In the genomic region with DNA sequence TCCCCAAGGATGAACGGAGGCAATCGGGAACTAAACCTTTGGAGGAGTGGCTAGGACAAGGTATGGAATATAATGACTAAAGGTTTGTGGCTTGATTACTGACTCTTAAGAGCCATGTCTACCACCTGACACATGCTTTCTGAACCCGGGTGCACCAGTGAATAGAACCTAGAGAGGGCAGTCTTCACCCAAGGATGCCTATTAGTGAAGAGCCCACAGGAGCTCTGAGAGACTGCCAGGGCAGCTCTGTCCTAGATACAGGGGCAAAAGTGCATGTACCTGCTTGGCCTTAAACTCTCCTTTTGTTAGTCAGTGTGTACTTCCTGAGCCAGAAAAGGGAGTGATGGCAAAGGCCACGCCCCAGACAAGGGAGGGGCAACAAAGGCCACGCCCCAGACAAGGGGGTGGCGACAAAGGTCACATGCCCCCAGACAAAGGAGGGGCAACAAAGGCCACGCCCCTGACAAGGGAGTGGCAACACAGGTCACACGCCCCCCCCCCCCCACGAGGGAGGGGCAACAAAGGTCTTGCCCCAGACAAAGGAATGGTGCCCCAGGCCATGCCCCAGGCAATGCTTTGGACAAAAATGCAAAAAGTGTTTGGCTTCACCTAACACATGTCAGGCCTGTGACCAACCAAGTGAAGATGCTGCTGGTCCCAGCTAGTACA, we compare ENCODE assay signal across 16 mouse cellular contexts.
DNase-seq lines count a peak whose midpoint lies in the region; ATAC-seq and TF ChIP-seq lines count a peak whose summit lies in the region.
"Had no signal": no experiment of that assay in that cellular context is flagged by ENCODE, and none has a peak within 500 bp of the region (broad histone marks: within the 10 kb centered on the region; RNA-seq: fewer than 3 reads in every experiment).

No protein-coding gene starts in this region.

- no peak overlapping the region for H3K4me3 ChIP-seq in limb, embryonic 11.5 days (ENCODE audit: low read depth, low read length)
- no peak overlapping the region for H3K4me3 ChIP-seq in limb, embryonic 10.5 days
- H3K4me3 ChIP-seq in E14TG2a.4 (replicated peaks; ENCODE audit: low read length), result no peak overlapping the region; the same call in 1 of the 2 replicates
- H3K4me3 ChIP-seq in intestine, embryonic 14.5 days (ENCODE audit: low read depth, low read length), result no peak overlapping the region
- H3K4me3 ChIP-seq: embryonic facial prominence, embryonic 13.5 days; forebrain, embryonic 13.5 days; gastrocnemius, adult 2 months; hindbrain, embryonic 10.5 days had no signal

- no peak overlapping the region for H3K9ac ChIP-seq in limb, embryonic 11.5 days (ENCODE audit: low read length)
- H3K9ac ChIP-seq in intestine, embryonic 14.5 days (ENCODE audit: low read length), result no peak overlapping the region
- H3K9ac ChIP-seq: embryonic facial prominence, embryonic 13.5 days; forebrain, embryonic 13.5 days had no signal

- H3K27ac ChIP-seq in limb, embryonic 11.5 days (replicated peaks; ENCODE audit: low read depth, low read length), result no peak overlapping the region
- H3K27ac ChIP-seq in limb, embryonic 10.5 days, result no peak overlapping the region
- H3K27ac ChIP-seq in intestine, embryonic 14.5 days (ENCODE audit: low read depth), result no peak overlapping the region
- H3K27ac ChIP-seq: embryonic facial prominence, embryonic 13.5 days; forebrain, embryonic 13.5 days; gastrocnemius, adult 2 months had no signal

- H3K4me1 ChIP-seq in limb, embryonic 11.5 days (ENCODE audit: control insufficient read depth, insufficient read depth, low read length), result no peaks in the 10 kb centered on the region
- H3K4me1 ChIP-seq in limb, embryonic 10.5 days, result no peaks in the 10 kb centered on the region
- peaks cover 70% of the 10 kb centered on the region for H3K4me1 ChIP-seq in E14TG2a.4 (replicated peaks; ENCODE audit: low read depth, low read length)
- H3K4me1 ChIP-seq in intestine, embryonic 14.5 days (replicated peaks; ENCODE audit: control insufficient read depth, insufficient read depth, low read length), result no peaks in the 10 kb centered on the region
- H3K4me1 ChIP-seq: embryonic facial prominence, embryonic 13.5 days had no signal

- H3K36me3 ChIP-seq in limb, embryonic 11.5 days (ENCODE audit: control insufficient read depth, insufficient read depth, low read length), result no peaks in the 10 kb centered on the region
- H3K36me3 ChIP-seq in limb, embryonic 10.5 days, result no peaks in the 10 kb centered on the region
- peaks cover 6% of the 10 kb centered on the region for H3K36me3 ChIP-seq in E14TG2a.4 (ENCODE audit: insufficient read depth, low read length)
- no peaks in the 10 kb centered on the region for H3K36me3 ChIP-seq in intestine, embryonic 14.5 days (ENCODE audit: control insufficient read depth, insufficient read depth, low read length)
- H3K36me3 ChIP-seq: embryonic facial prominence, embryonic 13.5 days; hindbrain, embryonic 10.5 days had no signal

- H3K4me2 ChIP-seq in limb, embryonic 11.5 days (ENCODE audit: low read depth, severe bottlenecking), result no peak overlapping the region
- H3K4me2 ChIP-seq in intestine, embryonic 14.5 days (ENCODE audit: low read length), result no peak overlapping the region
- H3K4me2 ChIP-seq: embryonic facial prominence, embryonic 13.5 days; forebrain, embryonic 13.5 days; heart, embryonic 11.5 days had no signal

- DNase-seq in limb, embryonic 11.5 days (ENCODE audit: low spot score), result no peak
- no peak for DNase-seq in limb, embryonic 10.5 days (ENCODE audit: low spot score)
- peak; percentile 91 for DNase-seq in ES-CJ7 (ENCODE audit: low read depth, low spot score)
- DNase-seq in intestine, embryonic 14.5 days (ENCODE audit: low spot score), result no peak
- DNase-seq in ovary, postnatal 36 days (ENCODE audit: low spot score), result no peak
- no peak for DNase-seq in spleen, adult 12 weeks (ENCODE audit: low spot score)
- DNase-seq: adrenal gland, adult 2 months; cerebellum, postnatal 36 days; gastrocnemius, adult 2 months; kidney, postnatal 14 days; layer of hippocampus, postnatal 36 days had no signal

- no peaks in the 10 kb centered on the region for H3K27me3 ChIP-seq in limb, embryonic 11.5 days (ENCODE audit: control insufficient read depth, insufficient read depth, low read length)
- no peaks in the 10 kb centered on the region for H3K27me3 ChIP-seq in limb, embryonic 10.5 days (ENCODE audit: low read depth, poor library complexity, severe bottlenecking)
- no peaks in the 10 kb centered on the region for H3K27me3 ChIP-seq in E14TG2a.4 (ENCODE audit: insufficient read depth, low read length)
- H3K27me3 ChIP-seq in intestine, embryonic 14.5 days (replicated peaks; ENCODE audit: control insufficient read depth, insufficient read depth, low read length), result no peaks in the 10 kb centered on the region
- H3K27me3 ChIP-seq: embryonic facial prominence, embryonic 13.5 days; forebrain, embryonic 13.5 days had no signal

- WGBS in limb, embryonic 11.5 days, result 92% methylated on average over 9 of the region's 9 CpGs
- 94% methylated on average over 9 of the region's 9 CpGs for WGBS in limb, embryonic 10.5 days
- 86% methylated on average over 9 of the region's 9 CpGs for WGBS in intestine, embryonic 14.5 days

- TF ChIP-seq CTCF in E14TG2a.4 (conservative IDR thresholded peaks at IDR 0.05; ENCODE audit: low read length), result peak; percentile 17; the same call in 1 of the 2 replicates

- no peaks in the 10 kb centered on the region for H3K9me3 ChIP-seq in limb, embryonic 11.5 days (ENCODE audit: control insufficient read depth, low read length)
- no peaks in the 10 kb centered on the region for H3K9me3 ChIP-seq in limb, embryonic 10.5 days (replicated peaks)
- no peaks in the 10 kb centered on the region for H3K9me3 ChIP-seq in E14TG2a.4 (ENCODE audit: low read length)
- no peaks in the 10 kb centered on the region for H3K9me3 ChIP-seq in intestine, embryonic 14.5 days (ENCODE audit: control insufficient read depth, low read length)
- H3K9me3 ChIP-seq: embryonic facial prominence, embryonic 13.5 days; forebrain, embryonic 13.5 days; hindbrain, embryonic 10.5 days had no signal

- ATAC-seq in limb, embryonic 11.5 days (ENCODE audit: insufficient number of reproducible peaks, low FRiP score, low TSS enrichment, low read depth), result peak; percentile 54
- ATAC-seq in intestine, embryonic 14.5 days (replicated peaks; ENCODE audit: low FRiP score, low TSS enrichment, low read depth), result peak; percentile 44; the same call in 1 of the 2 replicates
- ATAC-seq: forebrain, embryonic 13.5 days had no signal
